Mouse (Mus musculus) testis, postnatal 14 days (tissue): ENCODE measurements around the gene Pald1.
A peak's percentile ranks its signal among the peaks of the same experiment; 100 is the strongest.

ENCODE experiments used
- DNase-seq: peaks from one replicate; pipeline ENCODE4 v3.0.0; 2021; ENCODE audit warnings: low spot score

Pald1 gene

GRCm38 (mm10) chr10:61331046-61331445 is 52.3 kb downstream of the Pald1 start:
- DNase-seq = no peak

GRCm38 (mm10) chr10:61328927-61329326 is 54.4 kb downstream of the Pald1 start:
- DNase-seq = no peak

- no peak for DNase-seq
Measured at GRCm38 (mm10) chr10:61327545-61327944, 55.8 kb downstream of the Pald1 start.

- no peak for DNase-seq
Measured at GRCm38 (mm10) chr10:61325782-61326328, 57.5 kb downstream of the Pald1 start.

- DNase-seq = no peak
Measured at GRCm38 (mm10) chr10:61324717-61325116, 58.6 kb downstream of the Pald1 start.

- no peak for DNase-seq
Measured at GRCm38 (mm10) chr10:61318527-61318926, 64.8 kb downstream of the Pald1 start.

- no peak for DNase-seq
Measured at GRCm38 (mm10) chr10:61315324-61315880, 67.9 kb downstream of the Pald1 start.

- DNase-seq = no peak
Measured at GRCm38 (mm10) chr10:61313750-61314149, 69.6 kb downstream of the Pald1 start.

GRCm38 (mm10) chr10:61312754-61313153 is 70.6 kb downstream of the Pald1 start:
- DNase-seq = no peak

GRCm38 (mm10) chr10:61312159-61312558 is 71.2 kb downstream of the Pald1 start:
- no peak for DNase-seq

- no peak for DNase-seq
Measured at GRCm38 (mm10) chr10:61308706-61309320, 74.5 kb downstream of the Pald1 start.

GRCm38 (mm10) chr10:61305928-61306590 is 77.3 kb downstream of the Pald1 start:
- DNase-seq = no peak

- no peak for DNase-seq
Measured at GRCm38 (mm10) chr10:61304046-61304445, 79.3 kb downstream of the Pald1 start.

GRCm38 (mm10) chr10:61300996-61301395 is 82.3 kb downstream of the Pald1 start:
- no peak for DNase-seq

GRCm38 (mm10) chr10:61297477-61297876 is 85.9 kb downstream of the Pald1 start, which contains the start of gene Prf1:
Gene Prf1, plus strand, starts transcription at chr10:61297833.
- no peak for DNase-seq

- no peak for DNase-seq
Measured at GRCm38 (mm10) chr10:61296713-61297445, 86.5 kb downstream of the Pald1 start.

- no peak for DNase-seq
Measured at GRCm38 (mm10) chr10:61294242-61294641, 89.1 kb downstream of the Pald1 start.

- peak; percentile 54 for DNase-seq
Measured at GRCm38 (mm10) chr10:61290479-61290878, 92.9 kb downstream of the Pald1 start.

- DNase-seq = no peak
Measured at GRCm38 (mm10) chr10:61290016-61290415, 93.3 kb downstream of the Pald1 start.

GRCm38 (mm10) chr10:61286246-61286645 is 97.1 kb downstream of the Pald1 start:
- no peak for DNase-seq

- peak; percentile 32 for DNase-seq
Measured at GRCm38 (mm10) chr10:61285271-61285670, 98.1 kb downstream of the Pald1 start.

GRCm38 (mm10) chr10:61284309-61284708 is 99.0 kb downstream of the Pald1 start:
- DNase-seq = no peak
